Mouse (Mus musculus) liver, postnatal 0 days (tissue): ENCODE results near the gene Eef1akmt1. TPM values are rescaled to one million over a fixed set of nuclear protein-coding genes. Genes with fewer than 3 reads are reported as not detected.

Source experiments
- ATAC-seq: fragments of 200-750 bp; cut with Nextera tagmentation; 2 replicates; pipeline ENCODE4 v1.8.0; 2017; ENCODE audit warnings: mild to moderate bottlenecking, moderate library complexity
- DNase-seq: peaks from one replicate; pipeline ENCODE4 v3.0.0-alpha.2; 2016
- H3K27ac ChIP-seq: fragments of 300-500 bp; sonication (generic); 2 replicates; pipeline ENCODE4 v1.5.1; 2014; ENCODE audit warnings: antibody characterized with exemption, moderate library complexity, mild to moderate bottlenecking, low read depth
- H3K27me3 ChIP-seq: fragments of 300-500 bp; sonication (generic); 2 replicates; pipeline ENCODE4 v1.6.1; 2014; ENCODE audit warnings: low read length, control low read depth, mixed read lengths; ENCODE audit not compliant: insufficient read depth
- H3K36me3 ChIP-seq: fragments of 300-500 bp; sonication (generic); replicated peaks from 2 replicates; pipeline ENCODE4 v1.6.1; 2014; ENCODE audit warnings: mild to moderate bottlenecking, control low read depth, low read length, moderate library complexity, mixed read lengths; ENCODE audit not compliant: insufficient read depth
- H3K4me1 ChIP-seq: fragments of 300-500 bp; sonication (generic); 2 replicates; pipeline ENCODE4 v1.6.1; 2014; ENCODE audit warnings: antibody characterized with exemption, mild to moderate bottlenecking, control low read depth; ENCODE audit not compliant: insufficient read depth
- H3K4me2 ChIP-seq: fragments of 300-500 bp; sonication (generic); 2 replicates; pipeline ENCODE4 v1.6.1; 2014; ENCODE audit warnings: low read depth, mild to moderate bottlenecking, low read length, moderate library complexity, mixed read lengths
- H3K4me3 ChIP-seq: fragments of 300-500 bp; sonication (generic); 2 replicates; pipeline ENCODE4 v1.5.1; 2014; ENCODE audit warnings: low read depth, low read length
- H3K9ac ChIP-seq: fragments of 300-500 bp; sonication (generic); replicated peaks from 2 replicates; pipeline ENCODE4 v1.6.1; 2014; ENCODE audit warnings: mild to moderate bottlenecking, moderate library complexity
- H3K9me3 ChIP-seq: fragments of 300-500 bp; sonication (generic); 2 replicates; pipeline ENCODE4 v1.6.1; 2016; ENCODE audit warnings: mild to moderate bottlenecking, control low read depth, low read length, mixed read lengths
- CTCF ChIP-seq: sonication (generic); IDR thresholded peaks from 2 replicates; pipeline ENCODE4 v1.5.1; 2016; ENCODE audit warnings: antibody characterized with exemption, low read depth
- EP300 ChIP-seq: IDR thresholded peaks from 2 replicates; pipeline ENCODE4 v1.6.1; 2016; ENCODE audit warnings: antibody characterized with exemption, low read depth, mild to moderate bottlenecking
- WGBS: fragments of 180-500 bp; shearing (Covaris S2); extraction: QIAGEN DNeasy Blood & Tissue Kit; methylation state at CpG from one replicate; pipeline ENCODE4 v1.1.7; 2014; ENCODE audit not compliant: insufficient replicate concordance; 5-methylcytosine and 5-hydroxymethylcytosine counted together
- polyA plus RNA-seq: library from polyadenylated mRNA; unstranded; fragments of >200 nt; fragmentation: Nextera tagmentation; extraction: Ambion mirVana; gene quantifications from 2 replicates; pipeline ENCODE4 v1.2.1, GENCODE M21; 2015

Gene Eef1akmt1
- polyA plus RNA-seq, 1 experiment from 2014 or later: 17.6 TPM

- TF ChIP-seq CTCF: no peak
- no peak for TF ChIP-seq EP300
- Histone ChIP-seq H3K9me3 (no peaks in the 10 kb centered on the region), H3K4me1 (peaks cover 4% of the 10 kb centered on the region; the same call in 1 of the 2 replicates), H3K27ac (no peak overlapping the region), H3K36me3 (no peaks in the 10 kb centered on the region), H3K4me2 (peak overlapping the region; percentile 16; the same call in 1 of the 2 replicates), H3K4me3 (no peak overlapping the region), H3K27me3 (no peaks in the 10 kb centered on the region), H3K9ac (no peak overlapping the region)
- DNase-seq: no peak
- 72% methylated on average over 34 of the region's 34 CpGs for WGBS
- no peak for ATAC-seq
Measured at GRCm38 (mm10) chr14:57542231-57542630, 29.2 kb downstream of the Eef1akmt1 start.

GRCm38 (mm10) chr14:57540683-57541082, 30.7 kb downstream of the Eef1akmt1 start:
- H3K9me3 ChIP-seq: no peaks in the 10 kb centered on the region
- H3K27ac ChIP-seq: no peak overlapping the region
- ATAC-seq: no peak
- 76% methylated on average over 11 of the region's 11 CpGs for WGBS
- H3K9ac ChIP-seq: no peak overlapping the region
- H3K27me3 ChIP-seq: no peaks in the 10 kb centered on the region
- no peak for DNase-seq
- TF ChIP-seq EP300 (no peak), CTCF (no peak)
- H3K4me1 ChIP-seq: no peaks in the 10 kb centered on the region
- H3K4me3 ChIP-seq: no peak overlapping the region
- no peaks in the 10 kb centered on the region for H3K36me3 ChIP-seq
- no peak overlapping the region for H3K4me2 ChIP-seq

GRCm38 (mm10) chr14:57537261-57538015, 34.0 kb downstream of the Eef1akmt1 start:
- H3K4me2 ChIP-seq: peak overlapping the region; percentile 35; the same call in 1 of the 2 replicates
- H3K36me3 ChIP-seq: no peaks in the 10 kb centered on the region
- H3K4me1 ChIP-seq: no peaks in the 10 kb centered on the region
- H3K27ac ChIP-seq: no peak overlapping the region
- no peaks in the 10 kb centered on the region for H3K9me3 ChIP-seq
- H3K27me3 ChIP-seq: no peaks in the 10 kb centered on the region
- ATAC-seq (no peak), DNase-seq (peak; percentile 65)
- H3K4me3 ChIP-seq: no peak overlapping the region
- no peak overlapping the region for H3K9ac ChIP-seq
- WGBS: 30% methylated on average over 16 of the region's 16 CpGs
- TF ChIP-seq EP300: no peak
- no peak for TF ChIP-seq CTCF

GRCm38 (mm10) chr14:57536820-57537219, 34.6 kb downstream of the Eef1akmt1 start:
- 62% methylated on average over 9 of the region's 9 CpGs for WGBS

GRCm38 (mm10) chr14:57535646-57536045, 35.8 kb downstream of the Eef1akmt1 start:
- Histone ChIP-seq H3K9me3 (no peaks in the 10 kb centered on the region), H3K36me3 (no peaks in the 10 kb centered on the region), H3K4me3 (no peak overlapping the region), H3K4me2 (no peak overlapping the region), H3K9ac (no peak overlapping the region), H3K27ac (no peak overlapping the region), H3K27me3 (no peaks in the 10 kb centered on the region), H3K4me1 (no peaks in the 10 kb centered on the region)
- DNase-seq (no peak), ATAC-seq (no peak)
- WGBS: 66% methylated on average over 6 of the region's 6 CpGs
- TF ChIP-seq CTCF (no peak), EP300 (no peak)

More at GRCm38 (mm10) chr14:57536820-57537219, 34.6 kb downstream of the Eef1akmt1 start:
- Histone ChIP-seq H3K9ac (no peak overlapping the region), H3K4me2 (no peak overlapping the region), H3K36me3 (no peaks in the 10 kb centered on the region), H3K27me3 (no peaks in the 10 kb centered on the region), H3K4me3 (no peak overlapping the region), H3K4me1 (no peaks in the 10 kb centered on the region), H3K27ac (no peak overlapping the region), H3K9me3 (no peaks in the 10 kb centered on the region)
- ATAC-seq: no peak
- TF ChIP-seq CTCF (no peak), EP300 (no peak)
- DNase-seq: no peak

- H3K4me3 ChIP-seq: no peak overlapping the region
- no peak overlapping the region for H3K4me2 ChIP-seq
- H3K27ac ChIP-seq: no peak overlapping the region
- H3K9me3 ChIP-seq: no peaks in the 10 kb centered on the region
- no peak for TF ChIP-seq EP300
- TF ChIP-seq CTCF: no peak
- H3K36me3 ChIP-seq: no peaks in the 10 kb centered on the region
- H3K9ac ChIP-seq: no peak overlapping the region; the same call in 1 of the 2 replicates
- H3K27me3 ChIP-seq: no peaks in the 10 kb centered on the region
- 45% methylated on average over 8 of the region's 8 CpGs for WGBS
- no peaks in the 10 kb centered on the region for H3K4me1 ChIP-seq
- DNase-seq (no peak), ATAC-seq (no peak)
Measured at GRCm38 (mm10) chr14:57534961-57535360, 36.5 kb downstream of the Eef1akmt1 start.
